Mouse (Mus musculus) erythroblast, adult 5-6 weeks (primary cell): ENCODE results near the gene Bok. TPM values are rescaled to one million over a fixed set of nuclear protein-coding genes. Genes with fewer than 3 reads are reported as not detected.

Experiments
- ATAC-seq: replicated peaks from 2 replicates; pipeline ENCODE4 v1.8.0; 2016; ENCODE audit warnings: moderate number of reproducible peaks, mild to moderate bottlenecking, moderate TSS enrichment, inconsistent platforms; ENCODE audit not compliant: poor library complexity, low FRiP score, severe bottlenecking
- total RNA-seq, 2 experiments: library from RNA; stranded (forward) in 1 of 2; stranded (reverse) in 1 of 2; fragments of 150-400 nt in 1 of 2; fragments of 200-764, 138-1000 nt in 1 of 2; gene quantifications; 2 replicates each; pipeline versions ENCODE4 v1.2.3 to v1.2.4; 2015 to 2017; ENCODE audit warnings: low replicate concordance in 2 of 2

Gene Bok
- total RNA-seq, 2 experiments from 2014 or later: not detected

- no peak for ATAC-seq
Observed at GRCm38 (mm10) chr1:93735859-93736258, 50.4 kb downstream of the Bok start.

- ATAC-seq: no peak
Observed at GRCm38 (mm10) chr1:93737711-93738110, 52.3 kb downstream of the Bok start.

GRCm38 (mm10) chr1:93740671-93741070 is 55.2 kb downstream of the Bok start:
- no peak for ATAC-seq

GRCm38 (mm10) chr1:93741987-93742386 is 56.5 kb downstream of the Bok start:
- no peak for ATAC-seq

GRCm38 (mm10) chr1:93742910-93743309 is 57.5 kb downstream of the Bok start:
- no peak for ATAC-seq

Other genes starting within 250 kb of the Bok start
- 38.5 and 57.5 TPM in 2 replicates for gene Hdlbp, start 206.8 kb upstream of the Bok start, total RNA-seq (2015; ENCODE audit: low replicate concordance)
- gene Hdlbp, start 206.8 kb upstream of the Bok start, total RNA-seq (2017; ENCODE audit: low replicate concordance): 37.7 and 44.2 TPM in 2 replicates
- gene Farp2, start 173.6 kb upstream of the Bok start, total RNA-seq (2015; ENCODE audit: low replicate concordance): not detected in 2 replicates
- gene Farp2, start 173.6 kb upstream of the Bok start, total RNA-seq (2017; ENCODE audit: low replicate concordance): 0.09 and 0.14 TPM in 2 replicates
- 6.0 and 9.8 TPM in 2 replicates for gene Stk25, start 27.0 kb upstream of the Bok start, total RNA-seq (2015; ENCODE audit: low replicate concordance)
- gene Stk25, start 27.0 kb upstream of the Bok start, total RNA-seq (2017; ENCODE audit: low replicate concordance): 7.9 and 14.8 TPM in 2 replicates
- 12.3 and 20.7 TPM in 2 replicates for gene Atg4b, start 65.8 kb downstream of the Bok start, total RNA-seq (2015; ENCODE audit: low replicate concordance)
- 20.8 and 21.0 TPM in 2 replicates for gene Atg4b, start 65.8 kb downstream of the Bok start, total RNA-seq (2017; ENCODE audit: low replicate concordance)
- 6.3 and 15.0 TPM in 2 replicates for gene Thap4, start 69.2 kb downstream of the Bok start, total RNA-seq (2015; ENCODE audit: low replicate concordance)
- 1.4 and 6.1 TPM in 2 replicates for gene Thap4, start 69.2 kb downstream of the Bok start, total RNA-seq (2017; ENCODE audit: low replicate concordance)
- gene Dtymk, start 116.3 kb downstream of the Bok start, total RNA-seq (2015; ENCODE audit: low replicate concordance): 41.9 and 43.5 TPM in 2 replicates
- 33.8 and 74.4 TPM in 2 replicates for gene Dtymk, start 116.3 kb downstream of the Bok start, total RNA-seq (2017; ENCODE audit: low replicate concordance)
- gene Ing5, start 118.3 kb downstream of the Bok start, total RNA-seq (2015; ENCODE audit: low replicate concordance): 2.9 and 4.4 TPM in 2 replicates
- 7.5 and 11.7 TPM in 2 replicates for gene Ing5, start 118.3 kb downstream of the Bok start, total RNA-seq (2017; ENCODE audit: low replicate concordance)
- 7.9 and 12.5 TPM in 2 replicates for gene D2hgdh, start 139.2 kb downstream of the Bok start, total RNA-seq (2015; ENCODE audit: low replicate concordance)
- 11.8 and 13.6 TPM in 2 replicates for gene D2hgdh, start 139.2 kb downstream of the Bok start, total RNA-seq (2017; ENCODE audit: low replicate concordance)
- not detected in 2 replicates for gene Gal3st2, start 175.6 kb downstream of the Bok start, total RNA-seq (2015; ENCODE audit: low replicate concordance)
- not detected in 2 replicates for gene Gal3st2, start 175.6 kb downstream of the Bok start, total RNA-seq (2017; ENCODE audit: low replicate concordance)
- gene Gal3st2b, start 232.7 kb downstream of the Bok start, total RNA-seq (2015; ENCODE audit: low replicate concordance): not detected in 2 replicates
- not detected in 2 replicates for gene Gal3st2b, start 232.7 kb downstream of the Bok start, total RNA-seq (2017; ENCODE audit: low replicate concordance)